Mouse (Mus musculus) forebrain, embryonic 15.5 days (tissue): ENCODE results near the gene D130043K22Rik. TPM values are rescaled to one million over a fixed set of nuclear protein-coding genes. Genes with fewer than 3 reads are reported as not detected.

ENCODE experiments used
- ATAC-seq: fragments of 200-750 bp; cut with Nextera tagmentation; replicated peaks from 2 replicates; pipeline ENCODE4 v1.8.0; 2017; ENCODE audit warnings: mild to moderate bottlenecking, moderate TSS enrichment, moderate library complexity
- H3K27ac ChIP-seq: fragments of 300-500 bp; sonication (generic); replicated peaks from 2 replicates; pipeline ENCODE4 v1.5.1; 2015; ENCODE audit warnings: mild to moderate bottlenecking, inconsistent platforms
- H3K27me3 ChIP-seq: fragments of 300-500 bp; sonication (generic); 2 replicates; pipeline ENCODE4 v1.6.1; 2015; ENCODE audit warnings: inconsistent platforms
- H3K36me3 ChIP-seq: fragments of 300-500 bp; sonication (generic); 2 replicates; pipeline ENCODE4 v1.6.1; 2015; ENCODE audit warnings: mild to moderate bottlenecking, inconsistent platforms
- H3K4me1 ChIP-seq: fragments of 300-500 bp; sonication (generic); 2 replicates; pipeline ENCODE4 v1.6.1; 2015; ENCODE audit warnings: inconsistent platforms
- H3K4me2 ChIP-seq: fragments of 300-500 bp; sonication (generic); replicated peaks from 2 replicates; pipeline ENCODE4 v1.6.1; 2015; ENCODE audit warnings: mild to moderate bottlenecking, inconsistent platforms
- H3K4me3 ChIP-seq: fragments of 300-500 bp; sonication (generic); 2 replicates; pipeline ENCODE4 v1.5.1; 2015; ENCODE audit warnings: mild to moderate bottlenecking, inconsistent platforms
- H3K9ac ChIP-seq: fragments of 300-500 bp; sonication (generic); replicated peaks from 2 replicates; pipeline ENCODE4 v1.6.1; 2015; ENCODE audit warnings: mild to moderate bottlenecking, inconsistent platforms
- H3K9me3 ChIP-seq: fragments of 300-500 bp; sonication (generic); 2 replicates; pipeline ENCODE4 v1.6.1; 2016; ENCODE audit warnings: inconsistent platforms
- WGBS: fragments of 180-500 bp; shearing (Covaris S2); methylation state at CpG from one replicate; pipeline ENCODE4 v1.1.7; 2015; ENCODE audit warnings: mixed read lengths; 5-methylcytosine and 5-hydroxymethylcytosine counted together
- polyA plus RNA-seq: library from polyadenylated mRNA; unstranded; fragments of >200 nt; fragmentation: Nextera tagmentation; extraction: Ambion mirVana; gene quantifications from 2 replicates; pipeline ENCODE4 v1.2.1, GENCODE M21; 2015

The D130043K22Rik gene
- polyA plus RNA-seq, 1 experiment from 2014 or later = 3.2 TPM

- Histone ChIP-seq H3K9ac (no peak overlapping the region), H3K4me1 (peaks cover 18% of the 10 kb centered on the region), H3K27ac (no peak overlapping the region), H3K4me2 (no peak overlapping the region), H3K36me3 (no peaks in the 10 kb centered on the region), H3K27me3 (no peaks in the 10 kb centered on the region), H3K4me3 (no peak overlapping the region), H3K9me3 (no peaks in the 10 kb centered on the region)
- WGBS = 90% methylated on average over 9 of the region's 9 CpGs
- no peak for ATAC-seq
Measured at GRCm38 (mm10) chr13:24939472-24939871, 94.5 kb downstream of the D130043K22Rik start.

- H3K27ac ChIP-seq = no peak within 1 kb of the TSS
- no peak within 1 kb of the TSS for H3K4me2 ChIP-seq
- H3K9me3 ChIP-seq = no peaks in the 10 kb centered on the region
- H3K36me3 ChIP-seq = no peaks in the 10 kb centered on the region
- WGBS = 43% methylated on average over 17 of the region's 17 CpGs
- H3K27me3 ChIP-seq = no peaks in the 10 kb centered on the region
- H3K4me3 ChIP-seq = no peak within 1 kb of the TSS
- peaks cover 8% of the 10 kb centered on the region for H3K4me1 ChIP-seq
- H3K9ac ChIP-seq = no peak within 1 kb of the TSS
- ATAC-seq = no peak
Measured at GRCm38 (mm10) chr13:24942512-24943282, 97.8 kb downstream of the D130043K22Rik start, which contains the start of gene Gpld1. TSS of gene Gpld1 (plus strand) at chr13:24943152.

GRCm38 (mm10) chr13:24943303-24943702 lies 98.4 kb downstream of the D130043K22Rik start:
- WGBS = 83% methylated on average over 8 of the region's 8 CpGs
- Histone ChIP-seq H3K4me2 (no peak overlapping the region), H3K36me3 (no peaks in the 10 kb centered on the region), H3K4me1 (peaks cover 2% of the 10 kb centered on the region), H3K27me3 (no peaks in the 10 kb centered on the region), H3K9me3 (no peaks in the 10 kb centered on the region), H3K9ac (no peak overlapping the region), H3K27ac (no peak overlapping the region), H3K4me3 (no peak overlapping the region)
- ATAC-seq = no peak

- no peak overlapping the region for H3K27ac ChIP-seq
- H3K9me3 ChIP-seq = no peaks in the 10 kb centered on the region
- no peaks in the 10 kb centered on the region for H3K4me1 ChIP-seq
- no peak overlapping the region for H3K9ac ChIP-seq
- 16% methylated on average over 4 of the region's 4 CpGs for WGBS
- H3K4me2 ChIP-seq = no peak overlapping the region
- no peaks in the 10 kb centered on the region for H3K27me3 ChIP-seq
- no peaks in the 10 kb centered on the region for H3K36me3 ChIP-seq
- ATAC-seq = no peak
- H3K4me3 ChIP-seq = no peak overlapping the region
Measured at GRCm38 (mm10) chr13:24945567-24945966, 100.6 kb downstream of the D130043K22Rik start.

- Histone ChIP-seq H3K27ac (no peak overlapping the region), H3K4me3 (no peak overlapping the region), H3K9ac (no peak overlapping the region), H3K9me3 (no peaks in the 10 kb centered on the region), H3K4me1 (no peaks in the 10 kb centered on the region), H3K36me3 (no peaks in the 10 kb centered on the region), H3K27me3 (no peaks in the 10 kb centered on the region), H3K4me2 (no peak overlapping the region)
- WGBS = 90% methylated on average over 5 of the region's 5 CpGs
- ATAC-seq = no peak
Measured at GRCm38 (mm10) chr13:24947158-24947557, 102.2 kb downstream of the D130043K22Rik start.

- ATAC-seq = no peak
- Histone ChIP-seq H3K27ac (no peak overlapping the region), H3K4me1 (no peaks in the 10 kb centered on the region), H3K4me3 (no peak overlapping the region), H3K27me3 (no peaks in the 10 kb centered on the region), H3K9me3 (no peaks in the 10 kb centered on the region), H3K36me3 (no peaks in the 10 kb centered on the region), H3K4me2 (no peak overlapping the region), H3K9ac (no peak overlapping the region)
- WGBS = 90% methylated on average over 6 of the region's 6 CpGs
Measured at GRCm38 (mm10) chr13:24948870-24949269, 103.9 kb downstream of the D130043K22Rik start.

Other genes with a start within 250 kb of the D130043K22Rik start
- gene Armh2, start 103.9 kb upstream of the D130043K22Rik start, polyA plus RNA-seq = not detected in 2 replicates
- gene Gmnn, start 83.2 kb upstream of the D130043K22Rik start, polyA plus RNA-seq = 41.1 and 50.3 TPM in 2 replicates
- gene BC005537, start 43.5 kb upstream of the D130043K22Rik start, polyA plus RNA-seq = 29.0 and 30.8 TPM in 2 replicates
- gene Acot13, start 13.6 kb upstream of the D130043K22Rik start, polyA plus RNA-seq = 58.8 and 60.0 TPM in 2 replicates
- 46.5 and 48.9 TPM in 2 replicates for gene Tdp2, start 13.5 kb upstream of the D130043K22Rik start, polyA plus RNA-seq
- 7.2 and 8.1 TPM in 2 replicates for gene Aldh5a1, start 92.5 kb downstream of the D130043K22Rik start, polyA plus RNA-seq
- 0.63 and 1.5 TPM in 2 replicates for gene Gpld1, start 98.0 kb downstream of the D130043K22Rik start, polyA plus RNA-seq
- 15.8 and 17.6 TPM in 2 replicates for gene Mrs2, start 175.2 kb downstream of the D130043K22Rik start, polyA plus RNA-seq
- gene Dcdc2a, start 210.9 kb downstream of the D130043K22Rik start, polyA plus RNA-seq = 1.4 and 1.8 TPM in 2 replicates